Mouse (Mus musculus): Measurements from ENCODE around the gene Gm45711.
A peak's percentile ranks its signal among the peaks of the same experiment; 100 is the strongest.

The Gm45711 gene

GRCm38 (mm10) chr8:104234573-104234972, 75.3 kb downstream of the Gm45711 start:
- DNase-seq = no peak

GRCm38 (mm10) chr8:104232919-104233318, 77.0 kb downstream of the Gm45711 start:
- peak; percentile 26 to 29 for DNase-seq

GRCm38 (mm10) chr8:104232039-104232438, 77.8 kb downstream of the Gm45711 start:
- DNase-seq = no peak
